Mouse (Mus musculus) kidney, postnatal 10 days (tissue): ENCODE measurements around the gene Tmem127.
"Not testable (repeated sequence)": the region's sequence is repeated elsewhere in the genome, so short reads cannot be mapped to it uniquely, and the experiment has no call there.

Experiments used
- DNase-seq: peaks from one replicate; pipeline ENCODE4 v3.0.0; 2021; ENCODE audit warnings: mixed read lengths

Tmem127 gene

DNA sequence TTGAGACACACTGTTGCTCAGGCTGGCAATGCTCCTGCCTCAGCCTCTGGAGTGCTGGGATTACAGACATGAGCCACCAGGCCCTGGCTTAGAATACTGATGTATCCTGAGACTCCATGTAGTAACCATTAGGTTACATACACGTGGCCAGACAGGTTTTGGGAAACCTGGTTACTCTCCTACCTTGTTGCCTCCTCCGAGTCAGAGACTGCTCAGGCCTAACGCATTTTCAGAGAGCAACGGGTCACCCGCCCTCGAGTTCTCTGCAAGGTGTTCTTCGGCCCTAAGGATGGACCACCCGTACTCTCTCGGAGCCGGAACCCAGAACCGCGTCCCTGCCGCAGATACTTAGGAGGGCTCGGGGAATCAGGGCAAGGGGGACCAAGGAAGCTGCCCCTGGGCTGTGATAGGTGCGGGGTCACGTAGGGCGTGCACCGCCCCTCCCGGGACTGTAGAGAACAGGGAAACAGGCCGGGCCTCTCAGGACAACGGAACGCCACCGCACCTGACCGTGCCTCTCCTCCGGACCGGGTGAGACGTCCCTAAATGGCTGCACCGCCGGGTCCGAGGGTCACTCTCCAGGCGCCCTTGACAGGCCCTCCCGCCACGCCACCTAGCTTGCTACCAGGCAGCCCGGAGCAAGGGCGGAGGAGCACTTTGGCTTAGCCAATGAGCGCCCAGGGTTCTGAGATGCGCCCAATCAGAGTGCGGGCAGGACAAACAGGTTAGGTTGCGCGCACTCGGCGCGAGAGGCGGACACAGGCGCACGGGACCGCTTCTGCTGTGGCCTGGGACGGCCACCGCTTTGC is 22.0 kb downstream of the Tmem127 start, which contains the start of gene Stard7:
Stard7 (plus strand) TSS at position 728 of the 809 bp plus-strand sequence.
- DNase-seq: peak; percentile 98

DNA sequence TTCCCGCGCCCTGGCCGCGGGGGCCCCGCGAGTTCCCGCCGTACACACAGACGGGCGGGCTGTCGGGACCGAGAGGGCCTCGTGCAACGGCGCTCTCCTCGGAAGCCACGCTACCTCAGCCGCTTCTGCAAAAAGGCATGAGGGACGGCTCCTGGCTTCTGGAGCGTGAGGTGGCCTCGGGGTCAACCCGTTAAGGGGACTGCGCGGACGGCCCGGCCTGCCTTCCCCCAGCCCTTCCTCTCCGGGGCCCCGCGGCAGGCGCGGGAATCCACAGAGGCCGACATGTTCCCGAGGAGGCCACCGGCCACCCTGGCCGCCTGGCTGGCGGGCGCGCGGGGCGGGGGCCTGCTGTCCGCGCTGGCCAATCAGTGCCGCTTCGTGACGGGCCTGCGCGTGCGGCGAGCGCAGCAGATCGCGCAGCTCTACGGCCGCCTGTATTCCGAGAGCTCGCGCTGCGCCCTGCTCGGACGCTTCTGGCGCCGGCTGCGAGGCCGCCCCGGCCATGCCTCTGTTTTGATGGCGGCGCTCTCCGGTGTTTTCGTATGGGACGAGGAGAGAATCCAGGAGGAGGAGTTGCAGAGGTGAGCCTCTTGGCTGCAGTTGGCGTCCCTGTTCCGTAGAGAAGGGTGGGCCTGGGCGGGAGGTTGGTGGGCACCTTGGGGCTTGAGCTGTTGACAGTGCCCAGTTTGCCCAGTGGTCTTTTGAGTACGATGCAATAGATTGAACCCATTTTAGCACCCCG is 22.8 kb downstream of the Tmem127 start:
- peak; percentile 93 for DNase-seq

DNA sequence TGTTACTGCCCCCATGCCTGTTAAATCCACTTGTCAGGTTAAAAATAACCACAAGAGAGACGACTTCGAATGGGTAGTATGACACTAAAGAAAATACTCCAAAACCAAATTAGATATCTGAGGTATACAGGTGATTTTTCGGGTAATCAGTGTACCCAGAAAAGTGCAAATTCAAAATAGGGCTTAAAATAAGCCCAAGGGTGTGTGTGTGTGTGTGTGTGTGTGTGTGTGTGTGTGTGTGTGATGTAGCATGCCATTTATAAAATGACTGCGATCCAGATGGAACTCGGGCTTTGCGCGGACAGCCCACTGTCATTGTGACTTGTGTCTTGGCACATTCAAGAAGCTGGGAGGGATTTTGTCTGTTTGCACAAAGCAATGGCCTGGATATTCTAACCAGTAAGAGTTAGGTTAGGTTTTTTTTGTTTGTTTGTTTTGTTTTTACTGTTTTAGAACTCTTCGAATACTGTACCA is 23.4 kb downstream of the Tmem127 start:
- DNase-seq: peak; percentile 50

DNA sequence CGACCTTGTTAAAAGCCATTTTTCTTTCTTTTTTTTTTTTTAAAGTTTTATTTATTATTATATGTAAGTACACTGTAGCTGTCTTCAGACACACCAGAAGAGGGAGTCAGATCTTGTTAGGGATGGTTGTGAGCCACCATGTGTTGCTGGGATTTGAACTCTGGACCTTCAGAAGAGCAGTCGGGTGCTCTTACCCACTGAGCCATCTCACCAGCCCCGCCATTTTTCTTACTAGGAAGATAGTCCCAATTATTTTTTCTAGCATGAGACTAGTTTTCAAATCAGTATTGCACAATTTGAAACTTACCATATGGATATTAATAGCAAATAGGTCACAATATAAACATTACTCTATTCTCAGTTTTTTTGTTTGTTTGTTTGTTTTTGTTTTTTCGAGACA is 24.3 kb downstream of the Tmem127 start:
- not testable (repeated sequence) for DNase-seq

DNA sequence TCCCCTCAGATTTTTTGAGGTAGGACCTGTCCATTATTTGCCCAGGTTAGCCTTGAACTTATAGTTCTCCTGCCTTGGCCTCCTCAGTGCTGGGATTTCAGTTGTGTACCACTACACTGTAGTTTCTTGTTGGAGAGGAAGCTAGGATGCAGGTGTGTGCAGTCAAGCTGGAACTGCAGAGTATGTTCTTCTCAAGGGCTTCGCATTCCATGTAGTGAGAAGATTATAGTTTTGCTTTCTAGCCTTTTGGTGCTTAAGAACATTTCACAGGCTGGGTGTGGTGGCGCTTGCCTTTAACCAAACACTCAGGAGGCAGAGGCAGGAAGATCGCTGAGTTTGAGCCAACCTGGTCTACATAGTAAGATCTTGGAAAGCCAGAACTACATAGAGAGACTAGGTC is 25.1 kb downstream of the Tmem127 start:
- no peak for DNase-seq

DNA sequence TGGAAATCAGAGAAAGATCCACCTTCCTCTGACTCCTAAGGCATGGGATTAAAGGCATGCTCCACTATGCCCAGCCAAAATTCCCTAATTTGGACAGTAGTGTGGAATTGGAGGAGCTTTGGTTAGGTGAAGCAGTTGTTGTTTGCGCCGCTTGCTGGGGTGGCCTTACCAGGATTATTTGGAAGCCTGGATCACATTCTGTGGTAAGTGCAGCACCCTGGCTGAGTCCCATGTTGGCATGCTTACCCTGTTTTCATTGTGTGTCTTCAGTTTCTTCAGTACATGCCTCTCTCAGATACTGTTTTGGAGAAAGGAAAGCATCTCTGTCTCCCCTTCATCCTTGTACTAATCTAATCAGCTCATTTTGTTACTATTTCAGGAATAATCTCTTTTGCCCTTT is 26.9 kb downstream of the Tmem127 start:
- no peak for DNase-seq

DNA sequence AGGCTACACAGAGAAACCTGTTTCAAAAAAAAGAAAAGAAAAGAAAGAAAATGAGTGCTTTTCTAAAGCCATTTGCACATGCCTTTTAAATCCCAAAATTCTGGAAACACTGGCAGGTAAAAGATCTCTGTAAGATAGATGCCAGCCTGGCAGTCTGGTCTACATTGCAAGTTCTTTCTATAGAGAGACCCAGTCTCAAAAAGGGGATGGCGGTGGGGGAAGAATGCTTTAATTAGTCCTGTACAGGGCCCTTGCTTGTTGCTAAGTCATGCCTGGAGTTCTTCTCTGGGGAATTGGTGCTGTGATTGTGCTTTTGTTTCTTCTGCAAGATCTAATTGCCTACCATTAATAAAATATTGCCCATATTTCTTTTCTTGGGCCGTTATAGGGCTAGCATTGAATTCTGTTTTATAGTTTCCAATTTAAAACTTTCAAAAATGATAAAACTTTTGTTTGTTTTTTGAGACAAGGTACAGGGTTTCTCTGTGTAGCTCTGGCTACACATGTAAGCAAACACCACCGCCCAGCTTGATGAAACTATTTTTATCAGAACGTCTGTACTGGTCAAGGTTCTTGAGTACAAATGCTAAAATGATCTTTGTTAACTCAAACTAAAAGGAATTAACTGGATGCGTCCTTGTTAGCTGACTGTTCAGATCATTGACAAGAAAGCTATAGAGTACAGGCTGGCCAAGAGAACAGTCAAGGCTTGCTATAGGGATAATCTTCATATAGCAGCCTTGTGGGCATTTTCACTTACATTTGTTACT is 28.0 kb downstream of the Tmem127 start:
- no peak for DNase-seq

DNA sequence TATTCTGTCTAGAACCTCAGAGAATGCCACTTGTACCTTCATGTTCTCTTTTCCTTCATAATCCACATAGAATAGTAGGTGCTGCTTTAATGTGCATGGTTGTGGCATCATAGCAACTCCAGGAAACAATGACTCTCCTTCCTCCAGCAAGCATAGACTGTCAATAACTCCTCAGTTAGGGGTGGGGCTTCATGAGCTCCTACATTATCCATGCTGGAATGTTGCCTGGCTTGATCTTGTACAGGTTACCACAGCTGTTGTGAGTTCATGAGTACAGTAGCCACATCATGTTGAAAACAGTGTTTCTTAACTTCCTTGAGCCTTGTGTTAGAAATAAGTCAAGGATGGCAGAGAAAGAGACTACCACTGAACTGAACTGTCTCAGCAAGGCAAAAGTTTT is 30.5 kb downstream of the Tmem127 start:
- no peak for DNase-seq

DNA sequence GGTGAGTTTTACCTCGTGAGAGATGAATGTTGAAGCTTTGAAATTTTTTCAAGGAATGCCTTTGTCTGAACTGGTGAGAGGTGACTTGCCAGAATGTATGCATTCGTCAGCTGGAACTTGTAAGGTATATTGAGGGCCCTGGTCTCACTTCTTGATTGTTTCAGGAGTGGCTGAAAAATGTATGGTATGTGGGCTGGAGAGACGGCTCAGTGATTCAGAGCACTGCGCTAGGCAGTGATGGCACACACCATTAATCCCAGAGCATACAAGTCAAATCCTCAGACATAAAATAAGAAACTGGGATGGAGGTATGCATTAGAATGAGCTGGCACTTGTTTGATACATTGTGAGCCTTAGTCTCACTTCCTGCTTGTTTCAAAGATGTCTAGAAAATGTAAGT is 44.5 kb downstream of the Tmem127 start:
- no peak for DNase-seq

DNA sequence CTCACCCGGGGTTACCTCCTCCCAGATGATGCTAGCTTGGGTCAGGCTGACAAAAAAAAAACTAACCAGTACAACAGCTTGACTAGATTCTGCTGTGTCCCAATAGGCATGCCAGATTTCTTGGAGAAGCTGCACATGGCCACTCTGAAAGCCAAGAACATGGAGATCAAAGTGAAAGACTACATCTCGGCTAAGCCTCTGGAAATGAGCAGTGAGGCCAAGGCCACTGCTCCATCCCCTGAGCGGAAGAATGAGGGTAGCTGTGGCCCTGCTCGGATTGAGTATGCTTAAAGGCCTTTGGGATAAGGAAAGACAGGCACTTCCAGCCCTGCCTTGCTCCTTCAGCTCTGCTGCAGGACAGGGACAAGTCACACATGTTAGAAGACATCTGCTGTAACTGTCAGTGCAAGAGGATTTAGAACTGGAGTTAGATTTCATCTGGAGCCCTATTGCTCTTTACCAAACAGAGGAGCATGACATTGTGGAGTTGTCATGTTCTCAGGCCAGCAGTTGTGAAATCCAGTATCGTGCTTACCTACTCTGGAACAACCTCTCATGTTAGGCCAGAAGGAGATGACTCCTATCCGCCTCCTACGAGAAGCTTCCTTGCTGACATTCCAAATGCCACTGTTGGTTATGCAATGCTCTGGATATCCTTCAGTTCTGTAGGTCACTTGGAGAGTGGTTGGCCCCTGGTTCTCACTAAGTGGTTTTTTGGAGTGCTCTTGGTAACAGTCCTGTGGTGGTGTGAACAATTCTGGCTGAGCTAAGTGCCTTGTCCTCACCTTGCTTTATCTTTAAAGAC is 49.5 kb downstream of the Tmem127 start:
- no peak for DNase-seq

DNA sequence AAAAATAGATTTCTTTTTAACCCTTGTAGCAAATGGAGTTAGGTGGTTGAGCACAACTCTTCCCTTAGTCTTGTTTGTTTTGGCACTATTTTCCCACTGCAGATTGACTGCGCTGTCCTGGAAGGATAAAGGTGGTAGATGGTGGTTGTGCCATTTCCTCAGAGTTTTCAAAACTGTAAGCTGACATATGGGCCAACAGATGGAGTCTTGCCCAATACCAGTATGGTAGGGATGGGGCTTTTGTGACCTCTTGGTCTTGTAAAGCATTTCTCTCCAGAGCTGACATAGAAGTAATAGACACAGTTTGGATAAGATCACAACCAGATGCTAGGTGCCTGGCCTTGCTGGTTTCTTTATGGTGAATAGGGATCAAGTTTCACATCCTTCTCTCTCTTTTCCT is 50.3 kb downstream of the Tmem127 start:
- no peak for DNase-seq

DNA sequence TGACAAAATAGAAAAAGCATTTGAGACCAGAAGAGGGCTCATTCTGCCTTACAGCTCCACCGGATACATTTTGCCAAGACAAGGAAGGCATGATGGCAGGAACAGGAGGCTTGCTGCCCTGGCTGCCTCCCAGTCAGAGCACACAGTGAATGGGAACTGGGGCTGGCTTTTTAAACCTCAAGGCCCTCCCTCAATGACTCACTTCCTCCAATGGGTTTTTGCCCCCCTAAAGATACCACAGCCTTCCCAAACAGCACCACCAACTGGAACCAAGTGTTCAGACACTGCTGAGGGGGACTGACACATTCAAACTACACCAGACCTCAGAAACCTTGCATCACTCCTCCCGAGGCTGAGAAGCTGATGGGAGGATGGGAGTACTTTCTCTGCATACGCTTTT is 53.0 kb downstream of the Tmem127 start:
- DNase-seq: no peak

DNA sequence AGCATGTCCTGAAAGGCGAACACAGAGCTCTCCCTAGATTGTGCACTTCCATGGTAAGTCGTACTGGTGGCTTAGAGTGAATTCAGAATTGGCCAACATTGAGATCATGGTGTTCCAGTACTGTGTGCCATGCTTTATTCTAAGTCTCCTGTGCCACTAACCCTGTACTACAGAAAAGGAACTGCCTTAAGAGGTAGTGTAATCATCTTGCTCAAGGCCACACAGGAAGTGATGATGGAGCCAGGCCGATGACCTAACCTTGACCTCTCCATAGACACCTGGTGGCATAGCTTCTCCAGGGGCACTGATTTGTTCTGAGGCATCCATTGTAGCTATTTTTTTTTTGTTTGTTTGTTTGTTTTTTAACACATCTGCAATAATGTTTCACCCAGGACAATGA is 54.2 kb downstream of the Tmem127 start:
- DNase-seq: no peak

DNA sequence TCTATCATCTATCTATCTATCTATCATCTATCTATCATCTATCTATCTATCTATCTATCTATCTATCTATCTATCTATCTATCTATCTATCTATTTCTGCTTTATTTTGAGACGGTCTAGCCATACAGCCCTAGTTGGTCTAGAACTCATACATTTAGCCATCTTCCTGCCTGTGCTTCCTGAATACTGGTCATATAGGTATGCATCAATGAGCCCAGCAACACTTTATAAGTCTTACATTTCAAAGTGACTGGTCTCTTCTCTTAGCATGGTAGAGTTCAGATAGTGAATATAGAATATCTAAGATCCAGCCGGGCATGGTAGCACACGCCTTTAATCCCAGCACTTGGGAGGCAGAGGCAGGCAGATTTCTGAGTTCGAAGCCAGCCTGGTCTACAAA is 56.5 kb downstream of the Tmem127 start:
- DNase-seq: not testable (repeated sequence)

DNA sequence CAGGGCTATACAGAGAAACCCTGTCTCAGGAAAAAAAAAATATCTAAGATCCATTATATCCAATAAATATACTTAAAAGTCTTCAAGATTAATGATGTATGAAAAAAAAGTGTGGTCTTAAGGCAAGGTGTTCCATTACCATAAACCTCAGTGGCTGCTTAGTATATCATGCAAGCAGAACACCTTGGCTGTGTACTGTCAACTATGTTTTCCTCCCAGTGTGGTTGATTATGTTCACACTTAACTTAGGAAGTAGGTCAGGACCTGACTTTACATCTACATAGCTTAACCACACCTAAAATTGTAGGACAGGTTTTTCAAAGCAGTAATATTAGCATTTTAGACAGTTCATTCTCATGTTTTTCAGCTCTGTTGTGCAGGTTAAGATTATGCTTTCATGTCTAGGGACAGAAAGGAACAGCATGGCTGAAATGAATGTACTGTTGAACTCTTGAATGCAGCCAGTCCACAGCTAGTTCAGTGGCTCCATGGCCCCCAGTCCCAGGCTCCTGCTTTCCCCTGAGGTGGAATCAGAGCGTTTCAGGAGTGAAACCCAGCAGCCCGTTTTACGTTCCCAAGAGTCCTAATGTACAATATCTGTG is 57.0 kb downstream of the Tmem127 start:
- DNase-seq: no peak

DNA sequence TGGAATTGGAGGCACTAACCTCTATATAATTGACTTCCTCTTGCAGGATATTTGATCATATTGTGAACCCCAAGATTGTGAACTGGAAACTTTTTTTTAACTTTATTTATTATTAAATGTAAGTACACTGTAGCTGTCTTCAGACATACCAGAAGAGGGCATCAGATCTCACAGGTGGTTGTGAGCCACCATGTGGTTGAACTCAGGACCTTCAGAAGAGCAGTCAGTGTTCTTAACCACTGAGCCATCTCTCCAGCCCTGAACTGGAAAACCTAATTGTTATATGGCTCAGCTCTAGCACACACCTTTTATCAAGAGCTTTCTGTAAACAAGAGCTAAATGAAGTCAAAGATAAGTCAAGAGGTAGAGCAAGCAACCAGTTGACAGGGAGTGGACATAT is 58.4 kb downstream of the Tmem127 start:
- DNase-seq: no peak

DNA sequence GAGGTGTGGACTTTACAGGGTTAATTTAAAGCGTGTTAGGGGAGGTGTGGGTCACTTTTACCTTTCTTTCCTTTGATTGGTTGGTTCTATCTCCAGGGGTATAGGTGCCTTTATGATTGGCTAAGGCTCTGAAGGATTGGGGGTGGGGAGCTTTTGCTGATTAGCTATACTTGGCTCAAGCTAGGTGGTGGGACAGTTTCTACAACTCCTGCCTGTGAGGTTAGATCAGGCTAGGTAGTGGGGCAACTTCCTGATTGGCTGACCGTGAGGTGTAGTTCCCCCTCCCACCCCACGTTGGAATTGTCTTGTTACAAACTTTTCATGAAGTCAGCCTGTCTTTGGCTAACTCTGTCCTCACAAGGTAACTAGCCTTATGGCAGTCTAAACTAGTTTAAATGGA is 59.5 kb downstream of the Tmem127 start:
- no peak for DNase-seq

DNA sequence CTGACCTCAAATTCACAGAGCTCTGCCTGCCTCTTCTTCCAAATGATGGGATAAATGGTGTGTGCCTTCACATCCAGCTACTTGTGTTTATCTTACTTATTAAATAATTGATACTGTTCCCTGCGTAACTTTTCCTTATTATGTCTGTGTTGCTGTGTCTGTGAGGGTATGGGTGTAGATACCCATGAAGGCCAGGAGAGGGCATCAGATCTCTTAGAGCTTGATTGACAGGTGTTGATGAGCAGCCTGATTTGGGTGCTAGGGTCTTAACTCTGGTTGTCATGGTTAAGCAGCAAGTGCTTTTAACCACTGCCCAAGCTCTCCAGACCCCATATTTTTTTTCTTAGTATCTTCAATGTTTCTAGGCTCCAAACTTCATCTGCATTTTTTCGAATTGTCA is 61.0 kb downstream of the Tmem127 start:
- no peak for DNase-seq

DNA sequence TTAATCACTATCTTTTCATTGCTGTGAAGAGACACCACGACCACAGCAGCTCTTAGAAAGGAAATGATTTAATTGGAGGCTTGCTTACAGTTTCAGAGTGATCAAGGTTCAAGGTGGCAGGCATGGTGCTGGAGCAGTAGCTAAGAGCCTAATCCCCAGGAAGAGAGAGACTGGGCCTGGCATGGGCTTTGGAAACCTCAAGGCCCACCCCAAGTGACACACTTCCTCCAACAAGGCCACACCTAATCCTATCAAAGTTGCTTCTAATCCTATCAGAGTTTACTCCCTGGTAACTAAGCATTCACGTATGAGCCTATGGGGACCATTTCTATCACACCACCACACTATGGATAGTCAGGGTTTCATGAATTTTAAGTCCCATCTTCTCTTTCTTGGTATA is 62.5 kb downstream of the Tmem127 start:
- DNase-seq: no peak

DNA sequence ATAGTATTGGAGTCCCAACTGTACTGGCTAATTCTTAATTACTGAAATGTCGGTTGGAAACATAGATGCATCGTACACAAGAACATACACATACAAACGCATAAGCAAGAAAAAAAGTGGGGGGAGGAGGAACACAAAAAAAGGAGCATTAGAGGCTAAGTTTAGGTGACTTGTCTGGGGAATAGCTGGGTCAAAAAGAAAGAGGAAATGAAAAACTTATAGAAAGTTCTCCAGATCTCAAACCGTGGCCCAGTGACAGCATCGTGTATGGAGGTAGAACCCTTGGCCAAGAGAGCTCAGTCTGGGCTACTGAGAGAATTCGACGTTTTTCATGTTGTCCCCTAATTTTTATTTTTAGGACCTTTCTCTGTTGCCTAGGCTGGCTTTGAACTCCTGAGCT is 63.0 kb downstream of the Tmem127 start:
- DNase-seq: no peak
